Mouse (Mus musculus): ENCODE results near the gene Arpc5.
"Not testable (repeated sequence)": the region's sequence is repeated elsewhere in the genome, so short reads cannot be mapped to it uniquely, and the experiment has no call there.

The Arpc5 gene

DNA sequence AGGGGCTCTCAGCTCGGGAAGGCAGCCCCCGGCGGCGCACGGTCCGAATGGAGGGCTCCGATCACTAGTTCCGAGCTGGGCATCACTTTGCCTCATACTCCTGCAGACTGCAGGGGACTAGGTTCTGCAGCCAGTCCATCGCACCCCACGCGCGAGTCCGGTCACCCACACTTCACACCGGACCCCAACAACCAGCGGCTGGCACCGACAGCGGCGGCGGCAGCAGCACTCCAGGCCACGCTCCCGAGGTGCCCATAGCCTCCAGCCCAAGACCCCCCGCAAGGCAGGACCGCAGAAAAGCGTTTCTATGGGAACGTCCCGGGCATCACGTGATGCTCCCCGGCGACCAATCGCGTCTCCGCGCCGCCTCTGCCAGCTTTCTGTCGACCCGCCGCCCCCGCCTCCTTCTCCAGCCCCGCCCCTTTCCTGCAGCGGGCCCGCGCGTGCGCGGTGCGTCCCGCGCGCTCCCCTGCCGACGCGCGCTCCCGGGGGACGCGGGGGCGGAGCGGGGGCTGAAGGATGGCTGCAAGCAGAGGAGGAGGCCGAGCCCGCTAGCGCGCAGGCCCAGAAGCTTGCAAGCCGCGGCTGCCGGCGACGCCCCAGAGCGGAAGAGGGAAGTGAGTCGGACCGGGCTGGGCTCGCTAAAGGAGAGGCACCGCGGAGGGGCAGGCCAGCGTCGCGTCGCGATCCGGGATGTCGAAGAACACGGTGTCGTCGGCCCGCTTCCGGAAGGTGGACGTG lies at the start of gene Arpc5, which contains the start of gene Rgl1:
Arpc5 (plus strand) TSS at position 511 of the 741 bp plus-strand sequence.
Rgl1 (minus strand) TSS at position 320 of the 741 bp plus-strand sequence.
- peak; percentile 98 for DNase-seq

DNA sequence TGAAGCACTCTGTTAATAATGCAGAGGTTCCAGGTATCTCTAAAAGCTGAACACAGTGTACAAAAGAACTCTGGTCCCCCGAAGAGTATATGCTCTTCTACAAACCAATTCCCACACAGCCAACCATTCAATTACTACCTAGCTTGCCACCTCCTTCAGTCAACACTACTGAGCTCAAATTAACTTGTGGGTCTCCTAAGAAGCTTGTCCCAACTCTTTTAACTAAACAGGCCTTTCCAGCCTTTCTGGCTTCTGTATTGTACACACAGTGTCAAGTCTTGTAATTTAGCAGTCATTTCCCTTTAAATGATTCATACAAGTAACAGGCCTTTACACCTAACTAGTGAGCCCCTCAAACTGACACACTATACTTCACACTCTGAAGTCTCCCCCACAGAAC lies 49.0 kb upstream of the Arpc5 start:
- DNase-seq, result no peak

DNA sequence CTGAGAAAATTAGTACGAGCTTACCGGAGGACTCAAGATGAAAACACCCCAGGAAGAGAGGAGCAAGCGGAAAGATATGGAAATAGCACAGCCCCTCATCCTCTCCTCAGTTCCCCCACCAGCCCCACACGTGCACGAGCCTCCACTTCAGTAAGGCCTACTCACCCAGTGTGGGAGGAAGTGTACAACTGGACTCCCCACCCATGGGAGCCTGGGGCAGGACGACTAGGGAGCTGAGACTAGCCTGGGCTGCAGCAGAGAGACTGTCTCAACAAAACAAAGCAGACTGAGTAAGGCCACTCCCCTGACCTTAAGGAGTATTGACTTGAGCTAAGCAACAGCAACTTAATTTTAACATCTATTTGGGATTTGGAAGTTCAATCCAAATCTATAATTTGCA lies 48.1 kb upstream of the Arpc5 start:
- DNase-seq, result no peak

DNA sequence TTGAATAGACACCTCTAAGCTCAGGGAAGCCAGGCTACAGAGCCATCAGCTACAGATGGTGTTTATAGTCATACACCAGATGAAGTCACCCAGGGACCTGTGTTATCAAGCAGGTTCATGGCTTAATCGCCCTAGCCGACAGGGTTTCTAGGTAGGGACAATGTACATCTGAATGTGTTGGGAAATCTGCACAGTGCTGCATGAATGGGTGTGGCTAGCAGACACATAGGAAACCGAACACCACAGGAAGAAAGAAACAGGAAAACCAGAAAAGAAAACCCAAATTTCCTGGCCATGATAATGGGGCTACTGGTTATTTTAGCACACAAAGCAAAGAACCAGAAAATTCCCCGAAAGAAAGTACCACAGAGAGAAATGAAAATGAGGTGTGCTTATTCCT lies 45.4 kb upstream of the Arpc5 start:
- no peak for DNase-seq

DNA sequence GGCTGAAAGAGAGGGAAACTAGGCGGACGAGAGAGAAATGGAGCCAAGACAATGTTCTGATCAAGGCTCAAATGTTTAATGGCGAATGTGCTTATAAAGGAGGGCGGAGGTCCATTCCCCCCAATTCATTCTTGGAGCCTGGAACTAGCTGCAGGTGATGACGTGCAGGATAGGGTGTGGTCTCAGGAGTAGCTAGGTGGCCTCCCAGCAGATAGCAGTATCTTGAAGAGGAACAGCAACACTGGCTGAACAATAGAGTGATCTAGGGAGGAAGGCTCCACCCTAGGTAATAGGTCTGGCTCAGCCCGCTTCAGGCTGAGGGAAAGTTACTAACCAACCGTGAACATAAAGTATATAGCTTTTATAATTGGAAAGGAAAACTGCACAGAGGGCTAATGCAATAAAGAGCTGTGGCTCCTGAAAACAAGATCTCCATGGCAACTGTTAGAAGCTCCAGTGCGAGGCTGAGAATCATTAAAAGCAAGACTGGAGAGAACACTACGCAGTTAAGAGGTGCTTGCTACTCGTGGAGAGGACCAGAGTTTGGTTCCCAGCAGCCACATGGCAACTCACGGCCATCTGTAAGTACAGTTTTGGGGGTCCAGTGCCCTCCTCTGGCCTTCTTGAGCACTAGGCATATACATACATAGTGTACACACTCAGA lies 44.7 kb upstream of the Arpc5 start:
- no peak for DNase-seq

DNA sequence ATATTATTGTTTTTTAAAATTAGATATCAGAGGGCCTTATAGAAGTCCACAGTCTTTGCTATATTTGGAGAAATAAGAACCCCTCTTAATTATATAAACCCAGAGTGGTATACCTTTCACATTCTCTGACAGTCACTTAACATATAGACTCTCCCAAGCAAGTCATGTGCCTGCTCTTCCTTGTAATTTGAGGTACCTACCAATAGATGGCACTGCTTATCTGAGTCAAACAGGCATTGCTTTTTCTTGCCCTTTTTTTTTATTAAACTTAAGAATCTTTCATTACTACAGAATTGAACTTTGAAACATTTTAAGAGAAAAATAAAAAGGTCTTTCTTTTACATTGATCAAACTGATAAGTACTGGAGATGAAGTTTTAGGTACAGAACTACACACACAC lies 42.1 kb upstream of the Arpc5 start:
- DNase-seq, result no peak

DNA sequence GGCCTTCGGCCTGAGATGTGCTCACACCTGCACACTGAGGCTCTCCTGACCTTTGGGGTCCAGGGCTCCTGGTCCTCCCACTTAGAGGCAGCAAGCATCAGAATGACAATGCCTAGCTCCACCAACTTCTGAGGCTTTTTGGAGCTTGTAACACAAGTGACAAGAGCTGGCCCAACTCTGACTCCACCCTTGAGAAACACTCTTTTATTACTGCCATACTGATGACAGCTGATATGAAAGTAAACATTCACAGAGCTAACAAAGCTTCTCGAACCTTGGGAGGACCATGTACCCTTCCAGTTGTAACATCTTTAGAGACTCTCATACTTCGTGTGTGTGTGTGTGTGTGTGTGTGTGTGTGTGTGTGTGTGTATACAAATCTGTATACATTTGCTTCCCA lies 40.2 kb upstream of the Arpc5 start:
- no peak for DNase-seq

DNA sequence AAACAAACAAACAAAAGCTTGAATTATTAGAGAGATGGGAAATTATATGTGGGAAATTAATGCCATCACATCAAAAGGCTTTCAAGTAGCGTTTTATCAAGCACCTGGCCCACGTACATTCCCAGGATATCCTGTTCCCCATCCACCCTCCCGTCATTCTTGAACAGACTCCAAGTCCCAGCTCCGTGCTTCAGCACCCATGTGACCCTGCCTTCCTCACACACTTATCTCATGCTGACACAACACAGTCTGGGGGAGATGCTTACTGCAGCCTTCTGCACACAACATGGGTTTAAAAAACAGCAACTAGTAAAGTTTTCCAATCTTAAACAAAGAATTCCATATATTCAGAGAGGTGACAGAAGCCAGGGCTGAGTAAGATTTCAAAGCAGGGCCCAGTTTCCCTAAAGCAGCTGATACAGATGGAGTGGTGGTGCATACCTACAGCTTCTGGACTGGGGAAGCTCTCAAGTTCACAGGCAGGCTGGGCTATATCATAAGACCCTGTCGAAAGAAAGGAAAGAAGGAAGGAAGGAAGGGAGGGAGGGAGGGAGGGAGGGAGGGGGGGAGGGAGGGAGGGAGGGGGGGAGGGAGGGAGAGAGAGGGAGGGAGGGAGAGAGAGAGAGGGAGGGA lies 38.6 kb upstream of the Arpc5 start:
- DNase-seq, result no peak

DNA sequence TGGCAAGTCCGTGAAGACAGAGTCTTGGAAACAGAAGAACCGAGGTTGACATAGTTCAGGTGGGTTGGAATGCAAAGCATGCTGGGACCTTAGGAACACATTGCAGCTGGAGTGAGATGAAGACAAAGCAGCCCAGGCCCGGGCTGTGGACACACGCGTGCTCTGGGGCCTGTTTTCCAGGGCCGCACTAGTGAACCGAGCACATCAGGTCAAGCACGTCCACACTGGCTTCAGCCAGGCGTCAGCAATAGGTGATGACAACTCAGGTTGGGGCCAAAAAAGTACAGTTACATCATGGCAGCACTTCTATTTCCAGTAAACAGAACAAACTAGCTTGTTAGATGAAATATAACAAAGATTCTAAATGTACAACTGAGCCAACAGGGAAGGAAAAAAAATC lies 27.5 kb upstream of the Arpc5 start:
- DNase-seq, result no peak

DNA sequence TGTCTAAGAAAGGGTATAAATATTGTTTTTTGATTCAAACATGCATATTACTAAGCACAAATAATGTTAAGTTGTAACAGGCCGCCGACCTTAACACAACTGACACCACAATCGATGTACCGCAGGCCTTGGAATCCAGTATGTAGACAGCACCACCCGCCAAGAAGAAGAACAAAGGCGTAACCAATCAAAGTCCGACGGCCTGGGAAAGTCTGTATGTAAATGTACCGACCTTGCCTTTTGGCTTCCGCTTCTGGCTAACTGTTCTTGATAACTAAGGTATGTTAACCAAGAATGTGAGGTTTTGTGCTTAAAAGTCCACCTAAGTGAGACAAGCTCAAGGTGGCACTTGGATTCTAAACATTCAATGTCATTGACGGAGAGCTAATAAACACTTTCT lies 27.0 kb upstream of the Arpc5 start:
- no peak for DNase-seq

DNA sequence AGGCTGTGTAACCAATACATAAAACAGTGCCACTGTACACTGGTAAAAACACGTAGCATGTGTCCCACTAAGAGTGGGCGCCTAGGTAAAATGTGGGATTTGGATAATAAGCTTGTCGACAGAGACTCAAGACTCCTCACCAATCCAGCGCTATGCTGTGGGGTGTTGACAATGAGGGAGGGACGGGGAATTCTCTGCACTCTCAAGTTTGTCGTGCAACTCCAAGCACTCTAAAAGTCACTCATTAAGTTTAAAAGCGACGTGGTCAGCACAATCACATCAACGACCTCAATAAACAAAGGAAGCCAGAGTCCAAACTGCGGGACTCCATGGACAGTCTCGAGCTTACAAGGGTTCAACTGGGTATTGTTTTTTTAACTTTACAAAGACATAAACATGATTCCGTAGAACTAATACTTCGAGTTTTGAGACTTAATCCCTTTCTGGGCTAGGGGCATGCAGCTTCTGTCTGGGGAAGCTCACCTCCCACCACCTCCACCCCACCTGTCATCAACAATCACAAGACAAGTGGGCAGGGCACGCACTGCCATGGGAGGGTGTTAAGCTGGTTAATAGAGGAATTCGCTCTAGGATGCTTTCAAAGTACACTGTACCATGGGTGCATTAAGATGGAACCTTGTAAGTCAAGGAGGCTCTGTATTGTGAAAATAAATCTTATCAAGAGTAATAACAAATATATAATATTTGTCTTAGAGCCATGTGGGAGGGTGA lies 23.1 kb upstream of the Arpc5 start:
- DNase-seq, result no peak

DNA sequence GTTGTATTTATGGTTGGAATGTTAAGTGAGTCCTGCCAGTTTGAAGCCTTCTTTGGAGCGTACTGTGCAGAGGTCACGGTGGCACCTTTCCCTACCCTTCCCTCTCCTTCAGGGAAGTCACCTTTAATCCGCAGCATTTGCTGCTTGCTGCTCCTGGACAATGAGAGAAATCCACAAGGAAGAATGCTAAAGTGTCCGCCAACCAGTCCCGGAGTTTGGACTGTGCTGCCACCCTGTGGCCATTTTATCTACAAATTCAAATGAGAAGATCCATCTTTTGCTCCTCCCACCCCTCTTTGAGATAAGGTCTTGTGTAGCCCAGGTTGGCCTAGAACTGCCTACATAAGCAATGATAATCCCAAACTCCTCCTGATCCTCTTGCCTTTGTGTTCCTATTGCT lies 19.9 kb upstream of the Arpc5 start:
- peak; percentile 94 for DNase-seq

DNA sequence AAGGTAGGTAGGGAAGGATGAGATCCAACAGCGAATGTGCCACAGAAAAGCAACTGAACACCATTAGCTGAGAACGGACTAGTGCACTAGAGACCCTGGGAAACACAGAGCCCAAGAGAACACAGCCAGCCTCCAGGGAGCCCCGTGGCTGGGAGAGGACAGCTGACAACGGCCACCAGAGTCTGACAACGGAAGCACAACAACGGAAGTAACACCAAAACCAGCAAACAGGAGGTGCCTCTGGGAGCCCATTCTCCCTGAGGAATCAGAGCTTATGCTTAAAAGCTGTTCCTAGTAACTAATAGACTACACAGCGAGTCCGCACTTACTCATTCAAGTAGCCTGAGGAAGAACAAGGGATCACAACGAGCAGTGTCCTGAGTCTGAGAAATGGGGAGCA lies 17.1 kb upstream of the Arpc5 start:
- DNase-seq, result peak; percentile 27

DNA sequence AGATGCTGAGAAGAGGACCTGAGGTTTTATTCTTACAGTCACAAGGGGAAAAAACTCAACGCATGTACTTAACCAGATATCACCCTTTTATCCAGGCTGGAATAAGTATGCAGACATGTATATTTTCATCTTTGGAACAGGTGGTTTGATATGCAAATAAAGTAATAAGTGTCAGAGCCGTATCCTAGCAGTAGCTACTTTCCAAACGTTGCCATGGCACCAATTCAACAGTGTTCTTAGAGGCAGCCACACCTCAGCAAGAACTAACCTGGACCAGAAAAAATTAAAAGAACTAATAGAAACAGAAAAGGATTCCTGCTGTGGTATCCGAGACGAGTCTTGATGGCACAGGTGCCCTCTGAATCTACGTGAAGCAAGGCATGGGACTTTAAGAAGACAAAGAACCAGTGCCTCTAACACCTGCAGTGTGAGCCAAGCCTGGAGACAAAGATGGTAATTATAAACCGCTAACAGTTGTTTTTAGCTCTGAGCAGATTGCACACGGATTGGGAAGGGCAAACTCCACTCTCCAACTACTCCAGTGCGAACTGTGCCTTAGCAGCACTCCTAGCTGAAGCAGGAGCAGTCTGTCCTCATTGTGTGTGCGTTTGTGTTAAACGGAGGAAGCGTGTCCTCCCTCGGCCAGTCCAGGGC lies 15.9 kb upstream of the Arpc5 start, which contains the start of gene Apobec4:
Apobec4 (plus strand) TSS at position 240 of the 654 bp plus-strand sequence.
- DNase-seq, result no peak

DNA sequence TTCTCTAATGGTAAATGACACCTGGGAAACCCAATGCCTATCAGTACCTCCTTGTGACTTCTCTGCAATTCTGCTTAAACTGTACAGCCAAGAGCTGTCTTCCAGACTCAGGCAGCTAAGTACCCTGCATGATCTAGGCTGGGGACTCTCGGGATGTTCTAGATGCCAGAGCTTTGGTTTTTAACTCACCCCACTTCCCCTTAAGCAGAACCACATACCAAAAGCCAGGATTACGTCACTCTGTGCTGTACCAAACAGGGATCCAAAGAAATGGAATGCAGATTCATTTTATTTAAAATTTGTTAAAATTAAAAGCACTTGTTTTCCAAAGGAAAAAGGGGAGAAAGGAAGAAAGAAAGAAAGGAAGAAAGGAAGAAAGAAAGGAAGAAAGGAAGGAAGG lies 4.6 kb upstream of the Arpc5 start:
- no peak for DNase-seq

DNA sequence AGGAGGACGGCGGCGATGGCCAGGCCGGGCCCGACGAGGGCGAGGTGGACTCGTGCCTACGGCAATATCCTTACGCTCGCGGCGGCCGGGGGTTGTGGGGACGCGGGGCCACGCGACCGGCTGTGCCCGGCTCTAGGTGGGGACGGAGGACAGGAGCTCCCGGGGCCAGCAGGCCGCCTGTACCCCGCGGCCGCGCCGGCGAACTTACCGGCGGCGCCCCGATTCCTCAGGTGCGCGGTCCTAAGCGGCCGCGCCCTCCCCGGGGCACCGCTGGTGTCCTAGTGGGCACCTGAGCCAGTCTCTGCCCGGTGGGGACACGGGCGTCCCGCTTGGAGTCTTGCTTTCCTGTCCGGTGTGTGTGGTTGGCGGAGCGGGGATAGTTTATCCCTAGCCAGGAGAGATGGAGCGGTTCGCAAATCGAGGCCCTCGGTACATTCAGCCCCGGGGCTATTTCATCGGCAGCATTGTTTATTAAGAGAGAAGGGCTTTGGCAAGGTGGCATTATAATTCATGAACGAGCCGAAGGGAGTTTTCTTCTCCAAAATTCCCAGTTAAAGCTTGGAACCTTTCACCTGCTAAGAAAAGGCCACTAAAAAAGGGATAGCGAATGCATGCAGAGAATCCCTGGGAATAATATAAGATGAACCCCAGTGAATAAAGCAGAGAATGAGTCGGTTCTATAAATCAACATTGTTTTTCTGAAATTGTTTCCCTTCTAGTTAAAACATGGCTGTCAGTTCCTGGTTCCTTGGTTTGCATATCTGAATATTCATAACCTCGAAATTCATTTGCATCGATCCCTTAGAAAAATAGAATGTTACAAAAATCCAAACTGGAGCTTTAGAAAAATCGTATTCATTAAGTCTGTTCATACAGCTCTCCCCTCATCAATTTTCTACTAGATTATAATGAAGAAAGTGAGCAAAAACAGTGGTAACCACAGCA lies 734 bp downstream of the Arpc5 start:
- no peak for DNase-seq

DNA sequence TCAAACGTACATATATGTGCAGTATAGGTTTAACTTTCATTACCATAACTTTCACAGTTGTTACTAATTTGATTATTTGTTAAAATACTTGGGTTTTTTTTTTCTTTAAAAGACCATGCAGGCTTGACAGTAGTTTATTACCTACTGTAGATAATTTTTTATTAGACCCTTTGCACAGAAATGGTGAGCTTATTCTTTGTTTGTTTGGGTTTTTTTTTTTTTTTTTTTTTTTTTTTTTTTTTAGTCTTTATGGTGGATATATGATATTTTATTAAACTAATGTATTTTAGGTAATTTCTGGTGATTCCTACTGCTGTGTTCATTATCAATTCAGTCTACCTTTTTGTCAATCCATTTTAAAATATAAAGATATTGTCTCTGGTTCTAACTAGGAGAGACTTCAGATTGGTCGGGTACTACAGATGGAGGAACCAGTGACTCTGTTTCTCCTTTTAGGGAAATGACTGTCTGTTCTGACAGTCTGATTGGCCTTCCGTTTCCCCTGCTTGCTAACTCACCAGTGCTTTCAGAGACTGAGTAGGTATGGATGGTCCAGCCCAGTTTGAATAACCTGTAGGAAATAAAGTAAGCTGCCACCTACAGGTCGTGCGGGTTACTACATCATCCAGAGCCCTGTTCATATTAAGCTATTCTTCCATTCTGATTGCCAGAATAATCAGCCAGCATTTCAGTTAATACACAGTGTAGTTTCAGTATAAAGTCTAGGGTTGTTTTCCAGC lies 1.6 kb downstream of the Arpc5 start:
- DNase-seq, result peak; percentile 90

DNA sequence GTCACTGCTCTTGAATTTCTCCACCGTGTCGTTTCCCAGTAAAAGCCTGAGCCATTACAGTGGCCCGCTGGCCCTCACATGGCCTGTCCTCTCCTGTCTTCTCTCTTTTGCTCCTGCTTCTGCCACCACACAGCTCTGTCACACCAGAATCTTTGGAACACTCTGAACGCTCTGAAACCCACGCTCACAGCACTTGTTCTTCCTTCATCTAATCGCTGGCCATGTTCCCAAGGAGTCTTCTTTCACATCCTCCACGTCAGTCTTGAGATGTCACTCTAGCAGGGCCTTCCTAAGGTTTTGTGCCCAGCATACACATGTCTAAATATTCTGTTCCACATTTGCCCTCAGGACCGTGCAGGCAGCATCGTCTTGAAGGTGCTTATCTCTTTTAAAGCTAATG lies 4.7 kb downstream of the Arpc5 start:
- no peak for DNase-seq

DNA sequence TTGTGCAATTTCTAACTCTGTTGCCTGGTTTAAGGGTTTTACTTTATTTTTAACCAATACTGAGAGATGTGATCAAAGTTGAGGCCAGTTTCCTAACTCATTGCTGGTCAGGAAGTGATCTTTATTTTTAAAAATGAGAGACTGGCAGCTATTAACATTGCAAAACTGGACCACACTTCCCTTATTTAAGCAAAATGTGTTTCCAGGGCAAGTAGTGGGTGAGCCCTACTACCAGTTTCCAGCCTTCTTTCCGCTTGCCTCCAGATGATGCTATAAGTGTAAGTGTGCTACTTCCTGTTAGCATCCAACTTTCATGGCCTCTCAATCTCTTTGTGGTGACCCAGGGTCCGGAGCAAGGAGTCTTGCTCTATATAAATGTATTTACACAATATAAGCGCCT lies 8.3 kb downstream of the Arpc5 start:
- not testable (repeated sequence) for DNase-seq

DNA sequence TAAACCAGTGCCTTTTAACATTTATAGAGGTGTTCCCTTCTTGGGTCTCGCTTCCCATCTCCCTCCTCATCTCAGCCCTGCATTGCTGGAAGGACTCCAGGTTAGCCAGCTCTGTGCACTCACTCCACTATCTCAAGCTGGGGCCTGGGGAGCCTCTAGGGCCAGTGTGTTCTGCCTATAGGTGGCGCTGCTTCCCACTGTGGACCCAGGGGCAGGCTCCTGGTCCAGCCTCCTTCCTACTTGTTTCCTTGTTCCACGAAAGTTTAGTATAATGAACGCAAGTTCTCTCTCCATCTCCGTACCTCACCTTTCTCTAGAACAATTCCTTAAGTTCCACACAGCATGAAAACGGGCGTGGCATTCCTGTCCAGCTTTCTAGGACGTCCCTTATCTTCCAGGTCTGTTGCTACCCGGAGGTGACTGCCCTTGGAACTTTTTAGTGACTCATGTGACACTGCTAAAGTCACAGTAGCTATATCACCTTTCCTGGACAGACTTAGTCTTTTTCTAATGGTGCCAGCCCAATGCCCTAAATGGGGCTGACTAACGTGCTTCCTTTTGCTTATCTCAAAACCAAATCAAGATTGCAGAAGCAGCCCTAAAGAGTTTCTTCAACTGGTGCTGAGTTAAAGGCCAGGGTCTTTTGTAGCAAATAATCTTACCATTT lies 12.9 kb downstream of the Arpc5 start:
- peak; percentile 86 for DNase-seq
